Mouse (Mus musculus) E14TG2a.4 (cell line): ENCODE measurements around the gene Shank2.
A peak's percentile ranks its signal among the peaks of the same experiment; 100 is the strongest.

Experiments
- H3K27me3 ChIP-seq: 2 replicates; pipeline ENCODE4 v1.6.1; 2014; ENCODE audit warnings: low read length, control low read depth; ENCODE audit not compliant: insufficient read depth
- H3K36me3 ChIP-seq: 2 replicates; pipeline ENCODE4 v1.6.1; 2014; ENCODE audit warnings: low read length, control low read depth; ENCODE audit not compliant: insufficient read depth
- H3K4me1 ChIP-seq: replicated peaks from 2 replicates; pipeline ENCODE4 v1.6.1; 2014; ENCODE audit warnings: low read depth, low read length, control low read depth
- H3K4me3 ChIP-seq: replicated peaks from 2 replicates; pipeline ENCODE4 v1.5.1; 2014; ENCODE audit warnings: mild to moderate bottlenecking, low read length
- H3K9me3 ChIP-seq: 2 replicates; pipeline ENCODE4 v1.6.1; 2014; ENCODE audit warnings: low read length, control low read depth
- CTCF ChIP-seq: conservative IDR thresholded peaks from 2 replicates; pipeline ENCODE4 v1.5.1; 2014; ENCODE audit warnings: low read length
- NANOG ChIP-seq: IDR thresholded peaks from 2 replicates; pipeline ENCODE4 v1.6.1; 2014; ENCODE audit warnings: borderline replicate concordance, low read length, mixed read lengths
- POU5F1 ChIP-seq: IDR thresholded peaks from 2 replicates; pipeline ENCODE4 v1.6.1; 2014; ENCODE audit warnings: low read length, borderline replicate concordance

Shank2 gene

DNA sequence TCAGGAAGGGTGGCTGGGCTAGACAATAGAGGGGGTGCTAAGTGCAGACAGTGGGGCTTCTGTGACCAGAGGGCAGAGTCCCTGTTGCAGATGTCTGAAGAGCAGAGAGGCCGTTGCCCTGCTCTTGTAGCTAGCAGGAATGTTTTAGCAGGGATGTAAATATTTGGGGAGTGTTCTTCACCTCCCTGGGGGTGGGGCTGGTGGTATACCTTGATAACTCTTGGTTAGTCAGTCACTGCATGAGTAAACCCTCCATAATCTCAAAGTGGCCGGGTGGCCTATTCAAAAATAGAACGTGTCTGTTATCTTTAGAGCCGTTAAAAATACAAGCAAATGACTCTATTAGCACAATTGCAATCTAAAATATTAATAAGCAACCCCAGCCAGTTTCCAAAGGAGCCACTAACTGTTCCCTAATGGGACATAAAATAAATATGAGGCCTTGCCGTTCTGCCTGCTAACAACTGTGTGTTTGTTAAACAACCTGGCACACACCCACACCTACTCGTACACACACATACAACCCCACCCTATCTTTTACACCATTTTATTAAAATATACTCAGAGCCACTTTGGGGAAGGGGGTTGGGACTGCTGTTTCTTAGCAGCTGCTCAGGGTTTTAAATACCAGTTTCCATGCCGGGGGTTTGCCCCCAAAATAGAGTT, 200.4 kb downstream of the Shank2 start:
- H3K36me3 ChIP-seq, result no peaks in the 10 kb centered on the region
- H3K9me3 ChIP-seq, result no peaks in the 10 kb centered on the region
- H3K4me3 ChIP-seq, result no peak overlapping the region
- TF ChIP-seq NANOG, result no peak
- peaks cover 17% of the 10 kb centered on the region for H3K27me3 ChIP-seq
- H3K4me1 ChIP-seq, result no peaks in the 10 kb centered on the region

DNA sequence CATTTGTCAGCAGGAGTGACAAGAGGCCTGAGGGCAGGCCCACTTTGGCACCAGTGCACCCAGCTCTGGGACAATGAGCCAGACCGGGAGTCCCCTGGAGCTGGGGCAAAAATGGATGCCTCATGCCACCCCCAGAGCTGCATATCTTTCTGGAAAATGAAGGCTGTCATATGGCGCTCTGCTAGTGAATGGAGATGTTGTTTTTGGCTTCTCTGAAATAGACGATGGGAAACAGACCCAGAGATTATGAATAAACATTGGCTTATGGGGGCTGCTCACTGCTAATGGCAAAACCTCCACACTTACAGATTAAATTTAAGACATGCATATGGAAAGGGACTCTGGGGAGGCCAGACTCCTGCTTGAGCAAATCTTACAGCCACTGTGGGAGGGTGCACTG, 202.6 kb downstream of the Shank2 start:
- H3K4me3 ChIP-seq, result no peak overlapping the region
- no peaks in the 10 kb centered on the region for H3K36me3 ChIP-seq
- peaks cover 21% of the 10 kb centered on the region for H3K4me1 ChIP-seq
- no peaks in the 10 kb centered on the region for H3K9me3 ChIP-seq
- H3K27me3 ChIP-seq, result peaks cover 16% of the 10 kb centered on the region
- TF ChIP-seq CTCF (no peak), POU5F1 (no peak), NANOG (no peak)

GRCm38 (mm10) chr7:144205161-144205560, 203.4 kb downstream of the Shank2 start:
- Histone ChIP-seq H3K9me3 (no peaks in the 10 kb centered on the region), H3K36me3 (no peaks in the 10 kb centered on the region), H3K4me1 (peaks cover 22% of the 10 kb centered on the region), H3K27me3 (peaks cover 16% of the 10 kb centered on the region), H3K4me3 (no peak overlapping the region)
- no peak for TF ChIP-seq NANOG
- no peak for TF ChIP-seq POU5F1
- TF ChIP-seq CTCF, result no peak

DNA sequence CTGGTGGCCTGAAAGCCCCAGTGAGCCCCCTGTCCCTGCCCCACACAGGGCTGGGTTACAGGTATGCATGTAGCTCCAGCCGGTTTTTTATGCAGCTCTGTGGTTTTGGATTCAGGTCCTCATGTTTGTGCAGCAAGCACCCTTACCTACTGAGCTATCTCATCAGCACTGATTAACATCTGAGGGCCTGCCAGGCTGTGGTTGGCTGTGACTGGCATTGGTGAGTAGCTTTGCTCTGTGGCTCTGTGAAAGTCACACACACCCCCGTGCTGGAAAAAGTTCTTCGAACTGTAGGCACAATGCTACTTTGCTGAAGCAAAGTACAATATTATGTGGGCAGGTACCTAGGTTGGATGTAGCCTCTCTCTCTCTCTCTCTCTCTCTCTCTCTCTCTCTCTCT, 204.1 kb downstream of the Shank2 start:
- H3K36me3 ChIP-seq, result no peaks in the 10 kb centered on the region
- H3K27me3 ChIP-seq, result peaks cover 23% of the 10 kb centered on the region
- H3K9me3 ChIP-seq, result no peaks in the 10 kb centered on the region
- H3K4me1 ChIP-seq, result peaks cover 22% of the 10 kb centered on the region
- H3K4me3 ChIP-seq, result no peak overlapping the region
- no peak for TF ChIP-seq POU5F1
- TF ChIP-seq CTCF, result no peak
- no peak for TF ChIP-seq NANOG

GRCm38 (mm10) chr7:144206254-144206653, 204.5 kb downstream of the Shank2 start:
- peaks cover 26% of the 10 kb centered on the region for H3K27me3 ChIP-seq
- no peaks in the 10 kb centered on the region for H3K9me3 ChIP-seq
- peaks cover 22% of the 10 kb centered on the region for H3K4me1 ChIP-seq
- no peak overlapping the region for H3K4me3 ChIP-seq
- TF ChIP-seq NANOG (no peak), CTCF (no peak), POU5F1 (no peak)
- no peaks in the 10 kb centered on the region for H3K36me3 ChIP-seq

DNA sequence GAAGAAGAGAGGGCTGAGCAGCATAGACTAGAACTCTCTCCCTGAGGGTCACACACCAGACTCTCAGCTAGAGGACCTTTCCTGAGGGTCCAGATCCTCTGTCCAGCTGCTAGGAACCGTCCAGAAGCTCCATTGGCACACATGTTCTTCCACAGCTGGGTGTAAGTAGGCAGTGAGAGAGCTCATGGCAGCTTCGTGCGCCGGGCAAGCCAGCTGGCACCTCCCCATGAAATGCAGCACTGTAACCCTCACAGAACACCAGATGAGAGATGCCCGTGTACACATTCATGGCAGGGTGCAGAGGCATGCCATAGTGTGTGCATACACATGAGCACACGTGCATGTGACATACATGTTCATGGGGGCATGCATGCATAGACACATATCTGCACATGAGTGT, 205.4 kb downstream of the Shank2 start:
- TF ChIP-seq NANOG, result no peak
- no peak for TF ChIP-seq CTCF
- TF ChIP-seq POU5F1, result no peak

DNA sequence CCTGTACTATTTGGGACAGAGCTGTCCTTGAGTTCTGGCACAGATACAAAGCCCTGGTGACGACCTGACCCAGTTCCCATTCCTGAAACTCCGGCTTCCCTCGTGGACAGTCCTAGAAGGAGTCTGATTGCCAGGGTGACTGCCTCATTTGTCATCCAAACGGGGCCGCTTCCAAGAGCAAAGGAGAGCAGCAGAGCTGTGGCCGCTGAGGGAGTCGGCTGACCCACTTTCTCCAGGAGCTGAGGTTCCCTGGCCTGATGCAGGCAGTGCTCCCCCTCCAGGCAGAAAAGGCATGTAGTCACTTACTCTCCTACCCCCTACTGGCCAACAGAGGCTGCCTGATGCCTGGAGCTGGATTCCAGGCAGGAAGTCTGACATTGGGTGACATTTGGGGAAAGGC, 206.1 kb downstream of the Shank2 start:
- H3K4me1 ChIP-seq, result peaks cover 22% of the 10 kb centered on the region
- H3K4me3 ChIP-seq, result no peak overlapping the region
- H3K27me3 ChIP-seq, result peaks cover 38% of the 10 kb centered on the region
- TF ChIP-seq CTCF (peak; percentile 62), POU5F1 (no peak), NANOG (no peak)
- H3K36me3 ChIP-seq, result no peaks in the 10 kb centered on the region
- H3K9me3 ChIP-seq, result no peaks in the 10 kb centered on the region

More for the DNA sequence above, 205.4 kb downstream of the Shank2 start:
- peaks cover 33% of the 10 kb centered on the region for H3K27me3 ChIP-seq
- no peaks in the 10 kb centered on the region for H3K36me3 ChIP-seq
- H3K4me3 ChIP-seq, result no peak overlapping the region
- H3K4me1 ChIP-seq, result peaks cover 22% of the 10 kb centered on the region
- no peaks in the 10 kb centered on the region for H3K9me3 ChIP-seq

- H3K27me3 ChIP-seq, result peaks cover 38% of the 10 kb centered on the region
- H3K9me3 ChIP-seq, result no peaks in the 10 kb centered on the region
- no peaks in the 10 kb centered on the region for H3K36me3 ChIP-seq
Observed at GRCm38 (mm10) chr7:144208628-144209027, 206.9 kb downstream of the Shank2 start.

DNA sequence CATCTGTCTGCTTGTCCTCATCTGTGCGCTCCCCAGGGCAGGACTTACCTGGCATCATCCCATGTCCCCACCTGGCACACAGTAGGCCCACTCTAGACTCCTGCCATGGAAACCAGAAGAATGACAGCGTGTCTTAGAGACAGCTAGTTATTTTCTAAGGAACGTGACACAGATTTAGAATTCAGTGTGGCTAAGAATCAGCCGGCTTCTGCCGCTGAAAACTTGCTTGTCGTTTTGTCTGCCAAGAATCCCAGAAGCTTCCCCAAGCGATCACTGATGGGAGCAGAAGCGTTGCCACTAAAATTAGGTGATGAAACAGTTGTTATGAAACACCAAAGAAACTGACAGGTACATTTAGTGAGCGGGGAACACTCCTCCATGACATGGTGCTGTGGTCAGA, 208.8 kb downstream of the Shank2 start:
- peaks cover 22% of the 10 kb centered on the region for H3K4me1 ChIP-seq
- no peak overlapping the region for H3K4me3 ChIP-seq
- TF ChIP-seq POU5F1 (no peak), NANOG (no peak), CTCF (no peak)
- H3K9me3 ChIP-seq, result peaks cover 9% of the 10 kb centered on the region
- H3K36me3 ChIP-seq, result no peaks in the 10 kb centered on the region
- peaks cover 29% of the 10 kb centered on the region for H3K27me3 ChIP-seq

More at GRCm38 (mm10) chr7:144208628-144209027, 206.9 kb downstream of the Shank2 start:
- TF ChIP-seq CTCF (no peak; the same call in 1 of the 2 replicates), NANOG (peak; percentile 75), POU5F1 (no peak)
- no peak overlapping the region for H3K4me3 ChIP-seq
- peaks cover 22% of the 10 kb centered on the region for H3K4me1 ChIP-seq

DNA sequence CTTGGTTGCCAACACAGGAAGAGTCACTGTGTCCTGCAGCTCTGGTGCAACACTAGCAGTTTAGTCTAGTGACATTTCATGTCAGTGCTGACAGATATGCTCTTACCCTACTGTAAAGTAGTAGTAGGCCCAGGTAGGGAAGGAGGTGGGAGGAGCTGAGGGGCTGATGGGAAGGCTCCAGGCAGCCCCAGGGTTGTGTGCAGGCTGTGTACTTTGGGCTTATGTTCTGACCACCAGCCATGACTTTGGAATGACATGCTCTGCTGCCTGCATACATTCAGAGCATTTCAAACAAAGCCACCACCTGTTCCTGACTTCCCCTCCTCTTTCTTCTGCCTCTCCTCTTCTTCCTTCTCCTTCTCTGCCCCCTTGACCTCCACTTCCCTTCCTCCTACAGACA, 211.0 kb downstream of the Shank2 start:
- peaks cover 11% of the 10 kb centered on the region for H3K9me3 ChIP-seq
- no peak overlapping the region for H3K4me3 ChIP-seq
- H3K36me3 ChIP-seq, result no peaks in the 10 kb centered on the region
- H3K4me1 ChIP-seq, result peaks cover 17% of the 10 kb centered on the region
- peaks cover 21% of the 10 kb centered on the region for H3K27me3 ChIP-seq
- TF ChIP-seq NANOG, result no peak
- TF ChIP-seq CTCF, result no peak
- no peak for TF ChIP-seq POU5F1
